ENCODE assay signal across 21 mouse cellular contexts in genomic region chr7:84032831-84033230, GRCm38 (mm10). TPM values are rescaled to one million over a fixed set of nuclear protein-coding genes. Genes with fewer than 3 reads are reported as not detected.
"Had no signal": no experiment of that assay in that cellular context is flagged by ENCODE, and none has a peak within 500 bp of the region (broad histone marks: within the 10 kb centered on the region; RNA-seq: fewer than 3 reads in every experiment).

No protein-coding gene starts in this region.

- H3K36me3 ChIP-seq: intestine, embryonic 15.5 days; kidney, embryonic 15.5 days; limb, embryonic 12.5 days; liver, embryonic 12.5 days; liver, embryonic 15.5 days; neural tube, embryonic 12.5 days; neural tube, embryonic 15.5 days had no signal

- H3K4me2 ChIP-seq: intestine, embryonic 15.5 days; kidney, embryonic 15.5 days; limb, embryonic 12.5 days; liver, embryonic 12.5 days; liver, embryonic 15.5 days; midbrain, embryonic 11.5 days; neural tube, embryonic 12.5 days; neural tube, embryonic 15.5 days had no signal

- ATAC-seq: intestine, embryonic 15.5 days; liver, embryonic 12.5 days had no signal

- H3K27me3 ChIP-seq: intestine, embryonic 15.5 days; kidney, embryonic 15.5 days; limb, embryonic 12.5 days; liver, embryonic 12.5 days; liver, embryonic 15.5 days; neural tube, embryonic 12.5 days; neural tube, embryonic 15.5 days had no signal

- H3K9ac ChIP-seq: intestine, embryonic 15.5 days; kidney, embryonic 15.5 days; limb, embryonic 12.5 days; liver, embryonic 12.5 days; liver, embryonic 15.5 days; neural tube, embryonic 12.5 days; neural tube, embryonic 15.5 days had no signal

- H3K27ac ChIP-seq: intestine, embryonic 15.5 days; kidney, embryonic 15.5 days; limb, embryonic 12.5 days; liver, embryonic 12.5 days; liver, embryonic 15.5 days; neural tube, embryonic 12.5 days; neural tube, embryonic 15.5 days had no signal

- H3K4me3 ChIP-seq: intestine, embryonic 15.5 days; kidney, embryonic 15.5 days; limb, embryonic 12.5 days; liver, embryonic 12.5 days; liver, embryonic 15.5 days; neural tube, embryonic 12.5 days; neural tube, embryonic 15.5 days had no signal

- H3K4me1 ChIP-seq: liver, embryonic 12.5 days; liver, embryonic 15.5 days had no signal

- DNase-seq: kidney, adult 11 months; kidney, adult 8-10 months; kidney, postnatal 10 days; kidney, postnatal 36 days; liver; lung, adult 2 months; lung, postnatal 14 days; lung, postnatal 4 days; midbrain, embryonic 14.5 days; thymus, adult 2 months; thymus, postnatal 14 days; thymus, postnatal 4 days had no signal

- H3K9me3 ChIP-seq: intestine, embryonic 15.5 days; kidney, embryonic 15.5 days; limb, embryonic 12.5 days; liver, embryonic 12.5 days; liver, embryonic 15.5 days; neural tube, embryonic 12.5 days; neural tube, embryonic 15.5 days had no signal

RNA-seq across cellular contexts. Expression of gene Cemip, which starts 53.5 kb away (rescaled TPM):
- total RNA-seq: megakaryocyte progenitor cell, adult 5-6 weeks had no signal
